Mouse (Mus musculus): Measurements from ENCODE around the gene Gucd1. TPM values are rescaled to one million over a fixed set of nuclear protein-coding genes. Genes with fewer than 3 reads are reported as not detected.

Gucd1 gene
- total and polyA plus RNA-seq, 2 experiments from 2014 or later: 28.0 to 113 TPM

GRCm38 (mm10) chr10:75551175-75551574 is 33.4 kb upstream of the Gucd1 start:
- no peak overlapping the region for H3K4me2 ChIP-seq (ENCODE audit: low read depth, low read length)
- H3K4me3 ChIP-seq (ENCODE audit: low read depth, low read length): no peak overlapping the region
- WGBS: 47% methylated on average over 12 of the region's 12 CpGs

DNA sequence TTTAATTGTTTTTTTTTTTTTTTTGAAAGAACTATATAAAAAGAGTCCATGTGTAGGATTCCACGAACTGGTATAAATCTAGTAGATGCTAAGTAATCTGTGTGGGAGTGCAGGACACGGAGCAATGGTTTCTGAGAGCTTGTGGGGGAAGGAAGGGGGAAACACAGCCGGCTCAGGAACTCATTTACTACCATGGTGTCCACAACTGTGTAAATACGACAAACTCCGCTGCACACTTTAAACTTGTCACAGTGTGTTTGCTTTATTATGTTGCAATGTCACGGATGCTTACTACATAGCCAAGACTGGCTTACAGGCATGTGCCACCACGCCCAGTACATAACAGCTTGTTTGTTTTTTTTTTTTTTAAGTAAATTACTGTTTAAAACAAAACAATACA is 32.1 kb upstream of the Gucd1 start:
- 74% methylated on average over 7 of the region's 7 CpGs for WGBS
- H3K36me3 ChIP-seq (replicated peaks; ENCODE audit: control insufficient read depth, insufficient read depth, low read length): no peaks in the 10 kb centered on the region
- no peak overlapping the region for H3K27ac ChIP-seq (ENCODE audit: low read depth)
- H3K27me3 ChIP-seq (ENCODE audit: control insufficient read depth, insufficient read depth, low read length): no peaks in the 10 kb centered on the region
- peaks cover 9% of the 10 kb centered on the region; the same call in 1 of the 2 replicates for H3K9me3 ChIP-seq (replicated peaks; ENCODE audit: control insufficient read depth, low read length)
- no peak overlapping the region for H3K9ac ChIP-seq (replicated peaks; ENCODE audit: low read depth, low read length)
- no peak overlapping the region for H3K4me2 ChIP-seq (ENCODE audit: low read depth, low read length)
- H3K4me3 ChIP-seq (ENCODE audit: low read depth, low read length): no peak overlapping the region
- TF ChIP-seq CTCF (IDR thresholded peaks at IDR 0.05; ENCODE audit: low read depth) (no peak), EP300 (IDR thresholded peaks at IDR 0.05; ENCODE audit: low read depth) (no peak)
- no peak for ATAC-seq (ENCODE audit: insufficient read depth, low read depth)
- no peaks in the 10 kb centered on the region for H3K4me1 ChIP-seq (ENCODE audit: control insufficient read depth, insufficient read depth)
- no peak for DNase-seq (ENCODE audit: low spot score)

More at GRCm38 (mm10) chr10:75551175-75551574, 33.4 kb upstream of the Gucd1 start:
- Histone ChIP-seq H3K4me1 (ENCODE audit: control insufficient read depth, insufficient read depth) (peaks cover 5% of the 10 kb centered on the region), H3K36me3 (replicated peaks; ENCODE audit: control insufficient read depth, insufficient read depth, low read length) (no peaks in the 10 kb centered on the region), H3K27ac (ENCODE audit: low read depth) (no peak overlapping the region), H3K9me3 (replicated peaks; ENCODE audit: control insufficient read depth, low read length) (no peaks in the 10 kb centered on the region), H3K27me3 (ENCODE audit: control insufficient read depth, insufficient read depth, low read length) (no peaks in the 10 kb centered on the region), H3K9ac (replicated peaks; ENCODE audit: low read depth, low read length) (no peak overlapping the region)
- DNase-seq (ENCODE audit: low spot score): no peak
- ATAC-seq (ENCODE audit: insufficient read depth, low read depth): no peak
- TF ChIP-seq EP300 (IDR thresholded peaks at IDR 0.05; ENCODE audit: low read depth): no peak

DNA sequence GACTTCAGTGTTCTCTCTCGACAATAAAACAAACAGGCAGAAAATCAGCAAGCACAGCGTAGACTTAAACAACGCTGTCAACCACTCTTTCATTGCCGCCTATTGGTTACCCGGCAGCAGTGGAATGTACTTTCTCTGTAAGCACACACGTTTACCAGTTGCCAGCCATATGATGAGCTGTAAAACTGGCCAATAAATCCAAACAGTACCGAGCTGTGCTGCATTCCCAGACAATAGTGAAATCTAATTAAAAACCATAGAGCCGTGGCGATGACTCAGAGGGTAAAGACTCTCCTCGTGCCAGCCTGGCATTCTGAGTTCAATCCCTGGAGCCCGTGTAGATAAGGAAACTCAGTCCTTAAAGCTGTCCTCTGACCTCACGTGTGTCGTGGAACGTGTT is 30.7 kb upstream of the Gucd1 start:
- Histone ChIP-seq H3K4me3 (ENCODE audit: low read depth, low read length) (no peak overlapping the region), H3K27me3 (ENCODE audit: control insufficient read depth, insufficient read depth, low read length) (no peaks in the 10 kb centered on the region), H3K36me3 (replicated peaks; ENCODE audit: control insufficient read depth, insufficient read depth, low read length) (no peaks in the 10 kb centered on the region), H3K9me3 (replicated peaks; ENCODE audit: control insufficient read depth, low read length) (peaks cover 12% of the 10 kb centered on the region; the same call in 1 of the 2 replicates), H3K4me1 (ENCODE audit: control insufficient read depth, insufficient read depth) (no peaks in the 10 kb centered on the region), H3K4me2 (ENCODE audit: low read depth, low read length) (no peak overlapping the region), H3K9ac (replicated peaks; ENCODE audit: low read depth, low read length) (no peak overlapping the region), H3K27ac (ENCODE audit: low read depth) (no peak overlapping the region)
- TF ChIP-seq EP300 (IDR thresholded peaks at IDR 0.05; ENCODE audit: low read depth): no peak
- no peak for TF ChIP-seq CTCF (IDR thresholded peaks at IDR 0.05; ENCODE audit: low read depth)
- no peak for DNase-seq (ENCODE audit: low spot score)
- peak; percentile 42; the same call in 1 of the 2 replicates for ATAC-seq (ENCODE audit: insufficient read depth, low read depth)
- WGBS: 38% methylated on average over 14 of the region's 14 CpGs

- no peak overlapping the region for H3K4me3 ChIP-seq (ENCODE audit: low read depth, low read length)
- no peak for TF ChIP-seq EP300 (IDR thresholded peaks at IDR 0.05; ENCODE audit: low read depth)
- ATAC-seq (ENCODE audit: insufficient read depth, low read depth) (no peak), DNase-seq (ENCODE audit: low spot score) (no peak)
- H3K9ac ChIP-seq (replicated peaks; ENCODE audit: low read depth, low read length): no peak overlapping the region
- no peak overlapping the region for H3K27ac ChIP-seq (ENCODE audit: low read depth)
- H3K4me2 ChIP-seq (ENCODE audit: low read depth, low read length): no peak overlapping the region
- peaks cover 12% of the 10 kb centered on the region; the same call in 1 of the 2 replicates for H3K9me3 ChIP-seq (replicated peaks; ENCODE audit: control insufficient read depth, low read length)
- no peaks in the 10 kb centered on the region for H3K4me1 ChIP-seq (ENCODE audit: control insufficient read depth, insufficient read depth)
- no peaks in the 10 kb centered on the region for H3K27me3 ChIP-seq (ENCODE audit: control insufficient read depth, insufficient read depth, low read length)
- no peaks in the 10 kb centered on the region for H3K36me3 ChIP-seq (replicated peaks; ENCODE audit: control insufficient read depth, insufficient read depth, low read length)
- 40% methylated on average over 7 of the region's 7 CpGs for WGBS
Measured at GRCm38 (mm10) chr10:75547901-75548300, 30.1 kb upstream of the Gucd1 start.

- H3K9ac ChIP-seq (replicated peaks; ENCODE audit: low read depth, low read length): no peak overlapping the region
- WGBS: 80% methylated on average over 5 of the region's 5 CpGs
- H3K4me3 ChIP-seq (ENCODE audit: low read depth, low read length): no peak overlapping the region
- TF ChIP-seq EP300 (IDR thresholded peaks at IDR 0.05; ENCODE audit: low read depth) (no peak), CTCF (IDR thresholded peaks at IDR 0.05; ENCODE audit: low read depth) (no peak)
- peaks cover 14% of the 10 kb centered on the region; the same call in 1 of the 2 replicates for H3K4me1 ChIP-seq (ENCODE audit: control insufficient read depth, insufficient read depth)
- no peak overlapping the region; the same call in 1 of the 2 replicates for H3K27ac ChIP-seq (ENCODE audit: low read depth)
- no peaks in the 10 kb centered on the region for H3K9me3 ChIP-seq (replicated peaks; ENCODE audit: control insufficient read depth, low read length)
- ATAC-seq (ENCODE audit: insufficient read depth, low read depth) (no peak), DNase-seq (ENCODE audit: low spot score) (no peak)
- H3K27me3 ChIP-seq (ENCODE audit: control insufficient read depth, insufficient read depth, low read length): no peaks in the 10 kb centered on the region
- H3K36me3 ChIP-seq (replicated peaks; ENCODE audit: control insufficient read depth, insufficient read depth, low read length): peaks cover 18% of the 10 kb centered on the region
- no peak overlapping the region for H3K4me2 ChIP-seq (ENCODE audit: low read depth, low read length)
Measured at GRCm38 (mm10) chr10:75536123-75536522, 18.4 kb upstream of the Gucd1 start.

- no peak overlapping the region for H3K4me3 ChIP-seq (ENCODE audit: low read depth, low read length)
- H3K4me1 ChIP-seq (ENCODE audit: control insufficient read depth, insufficient read depth): peaks cover 14% of the 10 kb centered on the region; the same call in 1 of the 2 replicates
- 30% methylated on average over 2 of the region's 2 CpGs for WGBS
- no peaks in the 10 kb centered on the region for H3K9me3 ChIP-seq (replicated peaks; ENCODE audit: control insufficient read depth, low read length)
- H3K4me2 ChIP-seq (ENCODE audit: low read depth, low read length): no peak overlapping the region
- TF ChIP-seq CTCF (IDR thresholded peaks at IDR 0.05; ENCODE audit: low read depth) (no peak), EP300 (IDR thresholded peaks at IDR 0.05; ENCODE audit: low read depth) (no peak; the same call in 1 of the 2 replicates)
- peak; percentile 65 for DNase-seq (ENCODE audit: low spot score)
- peaks cover 18% of the 10 kb centered on the region for H3K36me3 ChIP-seq (replicated peaks; ENCODE audit: control insufficient read depth, insufficient read depth, low read length)
- no peak overlapping the region for H3K9ac ChIP-seq (replicated peaks; ENCODE audit: low read depth, low read length)
- ATAC-seq (ENCODE audit: insufficient read depth, low read depth): peak; percentile 76
- H3K27ac ChIP-seq (ENCODE audit: low read depth): peak overlapping the region; percentile 62
- H3K27me3 ChIP-seq (ENCODE audit: control insufficient read depth, insufficient read depth, low read length): no peaks in the 10 kb centered on the region
Measured at GRCm38 (mm10) chr10:75535423-75535822, 17.7 kb upstream of the Gucd1 start.

Measured in heart, postnatal 0 days (tissue).